Mouse (Mus musculus) gastrocnemius, adult 2 months (tissue): ENCODE data around the gene Hspb6. TPM values are rescaled to one million over a fixed set of nuclear protein-coding genes. Genes with fewer than 3 reads are reported as not detected.

ENCODE experiments used
- DNase-seq: peaks from one replicate; pipeline ENCODE4 v3.0.0; 2022
- H3K27ac ChIP-seq: fragments of 200-600 bp; 2 replicates; pipeline ENCODE4 v1.8.1; 2022; ENCODE audit warnings: mild to moderate bottlenecking
- H3K4me3 ChIP-seq: fragments of 200-600 bp; 2 replicates; pipeline ENCODE4 v1.8.1; 2022; ENCODE audit warnings: mild to moderate bottlenecking, moderate library complexity
- CTCF ChIP-seq: fragments of 200-600 bp; IDR thresholded peaks from 2 replicates; pipeline ENCODE4 v1.8.1; 2022; ENCODE audit warnings: antibody characterized with exemption, mild to moderate bottlenecking, moderate library complexity
- intact Hi-C: fragments of 180-260 bp; cut with DNase I; formaldehyde crosslinking; loops from one replicate; pipeline ENCODE4 v1.15.1; 2025
- total RNA-seq, 2 experiments: library from RNA; stranded (reverse); gene quantifications; 2 replicates each; pipeline ENCODE4 v1.2.3; 2021

Gene Hspb6
- total RNA-seq, 2 experiments from 2014 or later = 867 to 2,532 TPM

GRCm38 (mm10) chr7:30572969-30573368, 21.0 kb downstream of the Hspb6 start:
- no peak for TF ChIP-seq CTCF
- peak; percentile 94 for DNase-seq
- peak overlapping the region; percentile 88 for H3K27ac ChIP-seq
- intact Hi-C loops = no loop called here
- no peak overlapping the region for H3K4me3 ChIP-seq

- intact Hi-C loops = no loop called here
- no peak overlapping the region for H3K4me3 ChIP-seq
- DNase-seq = no peak
- TF ChIP-seq CTCF = no peak
- H3K27ac ChIP-seq = no peak overlapping the region
Measured at GRCm38 (mm10) chr7:30579950-30580349, 28.0 kb downstream of the Hspb6 start.

GRCm38 (mm10) chr7:30581547-30581946, 29.6 kb downstream of the Hspb6 start:
- intact Hi-C loops = no loop called here
- no peak for TF ChIP-seq CTCF

GRCm38 (mm10) chr7:30584339-30584738, 32.4 kb downstream of the Hspb6 start:
- TF ChIP-seq CTCF = no peak
- Histone ChIP-seq H3K4me3 (no peak overlapping the region), H3K27ac (no peak overlapping the region)
- DNase-seq = no peak
- intact Hi-C loops = no loop called here

More at GRCm38 (mm10) chr7:30581547-30581946, 29.6 kb downstream of the Hspb6 start:
- H3K27ac ChIP-seq = no peak overlapping the region
- no peak for DNase-seq
- H3K4me3 ChIP-seq = no peak overlapping the region

- no peak overlapping the region for H3K27ac ChIP-seq
- TF ChIP-seq CTCF = no peak
- intact Hi-C loops = no loop called here
- no peak for DNase-seq
- H3K4me3 ChIP-seq = no peak overlapping the region
Measured at GRCm38 (mm10) chr7:30585170-30585569, 33.2 kb downstream of the Hspb6 start.

- no peak for TF ChIP-seq CTCF
- no peak for DNase-seq
- Histone ChIP-seq H3K27ac (no peak overlapping the region), H3K4me3 (peak overlapping the region; percentile 98)
- intact Hi-C loops = no loop called here
Measured at GRCm38 (mm10) chr7:30586455-30587020, 34.6 kb downstream of the Hspb6 start.

GRCm38 (mm10) chr7:30587842-30588667, 36.1 kb downstream of the Hspb6 start:
- Histone ChIP-seq H3K4me3 (peak overlapping the region; percentile 98), H3K27ac (peak overlapping the region; percentile 97)
- DNase-seq = no peak
- no peak for TF ChIP-seq CTCF
- intact Hi-C loops = loop anchor here (2.0 kb wide), 1 partner anchor 33 kb away; no protein-coding TSS in a partner anchor

- H3K4me3 ChIP-seq = peak within 1 kb of the TSS; percentile 98
- peak within 1 kb of the TSS; percentile 97 for H3K27ac ChIP-seq
- intact Hi-C loops = loop anchor here (1.0 to 2.0 kb wide), 2 partner anchors 24 to 34 kb away; no protein-coding TSS in a partner anchor
- peak; percentile 99 for DNase-seq
- TF ChIP-seq CTCF = no peak
Measured at GRCm38 (mm10) chr7:30588676-30589434, 36.9 kb downstream of the Hspb6 start, which contains the start of gene Kmt2b. Gene Kmt2b (minus strand): TSS chr7:30588726.

GRCm38 (mm10) chr7:30589435-30590301, 37.7 kb downstream of the Hspb6 start:
- Histone ChIP-seq H3K4me3 (peak overlapping the region; percentile 98), H3K27ac (peak overlapping the region; percentile 97)
- intact Hi-C loops = loop anchor here (1.0 to 10.0 kb wide), 3 partner anchors 24 to 385 kb away; partner anchors contain the start of genes Fam187b and Lsr
- peak; percentile 97 for TF ChIP-seq CTCF
- DNase-seq = peak; percentile 89

- Histone ChIP-seq H3K27ac (no peak overlapping the region), H3K4me3 (no peak overlapping the region)
- intact Hi-C loops = loop anchor here (10.0 kb wide), 1 partner anchor 384 kb away; the partner anchor contains the start of genes Fam187b and Lsr
- TF ChIP-seq CTCF = no peak
- DNase-seq = no peak
Measured at GRCm38 (mm10) chr7:30590927-30591604, 39.1 kb downstream of the Hspb6 start.

GRCm38 (mm10) chr7:30591605-30591951, 39.6 kb downstream of the Hspb6 start:
- no peak for DNase-seq
- H3K4me3 ChIP-seq = no peak overlapping the region
- H3K27ac ChIP-seq = no peak overlapping the region
- TF ChIP-seq CTCF = no peak
- intact Hi-C loops = loop anchor here (10.0 kb wide), 1 partner anchor 383 kb away; the partner anchor contains the start of genes Fam187b and Lsr
